Mouse (Mus musculus): ENCODE data around the gene Pabpc4. TPM values are rescaled to one million over a fixed set of nuclear protein-coding genes. Genes with fewer than 3 reads are reported as not detected.
"Not testable (repeated sequence)": the region's sequence is repeated elsewhere in the genome, so short reads cannot be mapped to it uniquely, and the experiment has no call there.

The Pabpc4 gene
- polyA plus RNA-seq, 1 experiment from 2014 or later: 79.4 TPM

- H3K27ac ChIP-seq (replicated peaks): no peak overlapping the region
- no peak overlapping the region for H3K4me3 ChIP-seq (replicated peaks)
- 0 out of 2 replicates have a peak, but pooled peaks cover under 1% of the 10 kb centered on the region for H3K27me3 ChIP-seq
- H3K4me1 ChIP-seq (replicated peaks): no peaks in the 10 kb centered on the region
- no peak overlapping the region for H3K4me2 ChIP-seq
- no peaks in the 10 kb centered on the region for H3K36me3 ChIP-seq (replicated peaks)
- 63% methylated on average over 7 of the region's 7 CpGs for WGBS (ENCODE audit: insufficient replicate concordance)
- H3K9ac ChIP-seq: no peak overlapping the region
- ATAC-seq (ENCODE audit: insufficient read depth): no peak
- H3K9me3 ChIP-seq (replicated peaks): no peaks in the 10 kb centered on the region
Observed at GRCm38 (mm10) chr4:123248971-123249567, 13.1 kb upstream of the Pabpc4 start.

GRCm38 (mm10) chr4:123252214-123252613 is 9.9 kb upstream of the Pabpc4 start:
- H3K27ac ChIP-seq (replicated peaks): no peak overlapping the region
- WGBS (ENCODE audit: insufficient replicate concordance): 69% methylated on average over 5 of the region's 5 CpGs
- no peaks in the 10 kb centered on the region for H3K9me3 ChIP-seq (replicated peaks)
- ATAC-seq (ENCODE audit: insufficient read depth): no peak
- 0 out of 2 replicates have a peak, but pooled peaks cover 3% of the 10 kb centered on the region for H3K27me3 ChIP-seq
- H3K4me3 ChIP-seq (replicated peaks): no peak overlapping the region
- no peaks in the 10 kb centered on the region for H3K4me1 ChIP-seq (replicated peaks)
- no peaks in the 10 kb centered on the region for H3K36me3 ChIP-seq (replicated peaks)
- no peak overlapping the region for H3K4me2 ChIP-seq
- H3K9ac ChIP-seq: no peak overlapping the region

- no peak overlapping the region for H3K9ac ChIP-seq
- H3K9me3 ChIP-seq (replicated peaks): no peaks in the 10 kb centered on the region
- H3K36me3 ChIP-seq (replicated peaks): no peaks in the 10 kb centered on the region
- no peak for ATAC-seq (ENCODE audit: insufficient read depth)
- H3K4me3 ChIP-seq (replicated peaks): no peak overlapping the region
- H3K4me2 ChIP-seq: no peak overlapping the region
- 17% methylated on average over 5 of the region's 5 CpGs for WGBS (ENCODE audit: insufficient replicate concordance)
- no peaks in the 10 kb centered on the region for H3K4me1 ChIP-seq (replicated peaks)
- H3K27me3 ChIP-seq: 0 out of 2 replicates have a peak, but pooled peaks cover 3% of the 10 kb centered on the region
- no peak overlapping the region for H3K27ac ChIP-seq (replicated peaks)
Observed at GRCm38 (mm10) chr4:123254617-123255016, 7.5 kb upstream of the Pabpc4 start.

- no peak overlapping the region for H3K9ac ChIP-seq
- H3K9me3 ChIP-seq (replicated peaks): no peaks in the 10 kb centered on the region
- no peaks in the 10 kb centered on the region for H3K4me1 ChIP-seq (replicated peaks)
- no peak for ATAC-seq (ENCODE audit: insufficient read depth)
- no peak overlapping the region for H3K27ac ChIP-seq (replicated peaks)
- no peak overlapping the region for H3K4me2 ChIP-seq
- no peaks in the 10 kb centered on the region for H3K36me3 ChIP-seq (replicated peaks)
- no peak overlapping the region for H3K4me3 ChIP-seq (replicated peaks)
- 0 out of 2 replicates have a peak, but pooled peaks cover 3% of the 10 kb centered on the region for H3K27me3 ChIP-seq
- 23% methylated on average over 8 of the region's 8 CpGs for WGBS (ENCODE audit: insufficient replicate concordance)
Observed at GRCm38 (mm10) chr4:123260071-123260746, 1.9 kb upstream of the Pabpc4 start.

- Histone ChIP-seq H3K27ac (replicated peaks) (no peak overlapping the region), H3K9ac (no peak overlapping the region), H3K36me3 (replicated peaks) (no peaks in the 10 kb centered on the region), H3K4me3 (replicated peaks) (no peak overlapping the region), H3K27me3 (0 out of 2 replicates have a peak, but pooled peaks cover 6% of the 10 kb centered on the region), H3K9me3 (replicated peaks) (no peaks in the 10 kb centered on the region), H3K4me1 (replicated peaks) (no peaks in the 10 kb centered on the region), H3K4me2 (no peak overlapping the region)
- WGBS (ENCODE audit: insufficient replicate concordance): 63% methylated on average over 3 of the region's 3 CpGs
- no peak for ATAC-seq (ENCODE audit: insufficient read depth)
Observed at GRCm38 (mm10) chr4:123271063-123271462, 8.9 kb downstream of the Pabpc4 start.

- Histone ChIP-seq H3K4me1 (replicated peaks) (peaks cover 36% of the 10 kb centered on the region), H3K4me3 (replicated peaks) (no peak overlapping the region), H3K36me3 (replicated peaks) (peaks cover 13% of the 10 kb centered on the region; the same call in 1 of the 2 replicates), H3K9ac (no peak overlapping the region), H3K9me3 (replicated peaks) (no peaks in the 10 kb centered on the region), H3K27ac (replicated peaks) (no peak overlapping the region), H3K4me2 (no peak overlapping the region), H3K27me3 (no peaks in the 10 kb centered on the region)
- 37% methylated on average over 3 of the region's 3 CpGs for WGBS (ENCODE audit: insufficient replicate concordance)
- ATAC-seq (ENCODE audit: insufficient read depth): no peak
Observed at GRCm38 (mm10) chr4:123280117-123280516, 18.0 kb downstream of the Pabpc4 start.

GRCm38 (mm10) chr4:123282500-123282899 is 20.3 kb downstream of the Pabpc4 start:
- Histone ChIP-seq H3K27me3 (no peaks in the 10 kb centered on the region), H3K36me3 (replicated peaks) (peaks cover 36% of the 10 kb centered on the region), H3K4me1 (replicated peaks) (peaks cover 45% of the 10 kb centered on the region), H3K9ac (peak overlapping the region; percentile 80), H3K4me2 (peak overlapping the region; percentile 73), H3K4me3 (replicated peaks) (peak overlapping the region; percentile 74), H3K27ac (replicated peaks) (peak overlapping the region; percentile 92), H3K9me3 (replicated peaks) (no peaks in the 10 kb centered on the region)
- WGBS (ENCODE audit: insufficient replicate concordance): under 1% methylated on average over 25 of the region's 25 CpGs
- peak; percentile 83 for ATAC-seq (ENCODE audit: insufficient read depth)

- not testable (repeated sequence) for H3K27me3 ChIP-seq; H3K9me3 ChIP-seq (replicated peaks)
- peak overlapping the region; percentile 92 for H3K27ac ChIP-seq (replicated peaks)
- H3K4me1 ChIP-seq (replicated peaks): peaks cover 51% of the 10 kb centered on the region
- peak overlapping the region; percentile 74 for H3K4me3 ChIP-seq (replicated peaks)
- H3K9ac ChIP-seq: peak overlapping the region; percentile 80
- H3K36me3 ChIP-seq (replicated peaks): peaks cover 42% of the 10 kb centered on the region
- H3K4me2 ChIP-seq: peak overlapping the region; percentile 73
- peak; percentile 24 for ATAC-seq (ENCODE audit: insufficient read depth)
- under 1% methylated on average over 44 of the region's 55 CpGs for WGBS (ENCODE audit: insufficient replicate concordance)
Observed at GRCm38 (mm10) chr4:123282915-123283674, 20.9 kb downstream of the Pabpc4 start.

- peaks cover 48% of the 10 kb centered on the region for H3K36me3 ChIP-seq (replicated peaks)
- H3K27me3 ChIP-seq; ATAC-seq (ENCODE audit: insufficient read depth); H3K9me3 ChIP-seq (replicated peaks): not testable (repeated sequence)
- H3K27ac ChIP-seq (replicated peaks): peak overlapping the region; percentile 92
- H3K4me2 ChIP-seq: peak overlapping the region; percentile 73
- WGBS (ENCODE audit: insufficient replicate concordance): under 1% methylated on average over 15 of the region's 15 CpGs
- peaks cover 57% of the 10 kb centered on the region for H3K4me1 ChIP-seq (replicated peaks)
- peak overlapping the region; percentile 80 for H3K9ac ChIP-seq
- H3K4me3 ChIP-seq (replicated peaks): peak overlapping the region; percentile 74
Observed at GRCm38 (mm10) chr4:123283675-123284064, 21.5 kb downstream of the Pabpc4 start.

GRCm38 (mm10) chr4:123284731-123285624 is 22.8 kb downstream of the Pabpc4 start:
- peak overlapping the region; percentile 74 for H3K4me3 ChIP-seq (replicated peaks)
- 20% methylated on average over 6 of the region's 6 CpGs for WGBS (ENCODE audit: insufficient replicate concordance)
- peaks cover 57% of the 10 kb centered on the region for H3K4me1 ChIP-seq (replicated peaks)
- H3K9ac ChIP-seq: peak overlapping the region; percentile 80
- no peaks in the 10 kb centered on the region for H3K9me3 ChIP-seq (replicated peaks)
- ATAC-seq (ENCODE audit: insufficient read depth): peak; percentile 44
- H3K36me3 ChIP-seq (replicated peaks): peaks cover 61% of the 10 kb centered on the region
- H3K27me3 ChIP-seq: no peaks in the 10 kb centered on the region
- peak overlapping the region; percentile 92 for H3K27ac ChIP-seq (replicated peaks)
- peak overlapping the region; percentile 73 for H3K4me2 ChIP-seq

All from liver, embryonic 15.5 days (tissue).